Mouse (Mus musculus): ENCODE data around the gene Siah1a. TPM values are rescaled to one million over a fixed set of nuclear protein-coding genes. Genes with fewer than 3 reads are reported as not detected.
A peak's percentile ranks its signal among the peaks of the same experiment; 100 is the strongest.

Gene Siah1a
- total RNA-seq (2014; rRNA removed) (69.7 and 70.9 TPM in 2 replicates), polyA plus RNA-seq (2015; fragmentation: Nextera tagmentation; extraction: Ambion mirVana) (64.0 and 66.1 TPM in 2 replicates)

- no peaks in the 10 kb centered on the region for H3K27me3 ChIP-seq (ENCODE audit: insufficient read depth, low read length)
- H3K27ac ChIP-seq: peak within 1 kb of the TSS; percentile 97
- no peak for TF ChIP-seq CTCF (IDR thresholded peaks at IDR 0.05; ENCODE audit: low read depth)
- ATAC-seq: peak; percentile 88
- peak within 1 kb of the TSS; percentile 99 for H3K9ac ChIP-seq (replicated peaks; ENCODE audit: low read length)
- peak within 1 kb of the TSS; percentile 80 for H3K4me2 ChIP-seq (ENCODE audit: low read depth, low read length)
- H3K36me3 ChIP-seq (ENCODE audit: insufficient read depth, low read length): no peaks in the 10 kb centered on the region
- peak; percentile 68 for DNase-seq (ENCODE audit: low spot score)
- peak within 1 kb of the TSS; percentile 93 for H3K4me3 ChIP-seq (ENCODE audit: low read length)
- H3K9me3 ChIP-seq (ENCODE audit: low read length): no peaks in the 10 kb centered on the region
- WGBS: under 1% methylated on average over 64 of the region's 88 CpGs
- 0 out of 2 replicates have a peak, but pooled peaks cover 12% of the 10 kb centered on the region for H3K4me1 ChIP-seq (ENCODE audit: insufficient read depth, low read length)
Observed at GRCm38 (mm10) chr8:86745221-86745934, at the start of gene Siah1a, which contains the start of gene Gm10638. TSS of gene Siah1a (minus strand) at chr8:86745934. TSS of gene Gm10638 (plus strand) at chr8:86745699.

GRCm38 (mm10) chr8:86794716-86795115, 49.0 kb upstream of the Siah1a start:
- Histone ChIP-seq H3K27me3 (ENCODE audit: insufficient read depth, low read length) (no peaks in the 10 kb centered on the region), H3K4me3 (ENCODE audit: low read length) (no peak overlapping the region), H3K27ac (no peak overlapping the region), H3K4me1 (ENCODE audit: insufficient read depth, low read length) (0 out of 2 replicates have a peak, but pooled peaks cover 3% of the 10 kb centered on the region), H3K36me3 (ENCODE audit: insufficient read depth, low read length) (no peaks in the 10 kb centered on the region), H3K4me2 (ENCODE audit: low read depth, low read length) (no peak overlapping the region), H3K9me3 (ENCODE audit: low read length) (no peaks in the 10 kb centered on the region), H3K9ac (replicated peaks; ENCODE audit: low read length) (no peak overlapping the region)
- DNase-seq (ENCODE audit: low spot score): no peak
- TF ChIP-seq CTCF (IDR thresholded peaks at IDR 0.05; ENCODE audit: low read depth): no peak
- WGBS: 36% methylated on average over 6 of the region's 6 CpGs
- ATAC-seq: no peak

DNA sequence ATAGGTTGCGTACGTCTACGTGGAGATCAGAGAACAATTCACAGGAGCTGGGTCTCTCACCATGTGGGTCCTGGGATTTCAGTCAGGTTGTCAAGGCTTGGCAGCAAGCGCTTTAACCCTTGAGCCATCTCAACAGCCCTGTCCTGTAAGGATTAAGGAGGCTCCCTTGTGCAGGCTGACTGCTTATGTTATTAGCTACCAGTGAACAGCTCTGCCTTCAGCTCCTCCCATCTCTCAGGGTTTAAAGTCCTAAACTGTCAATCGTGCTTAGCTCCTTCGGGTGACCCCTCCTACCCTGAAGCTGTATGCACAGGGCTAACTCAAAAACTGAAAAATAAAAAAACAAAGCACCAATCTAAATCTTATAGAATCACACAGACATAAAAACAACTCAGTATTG, 45.8 kb upstream of the Siah1a start:
- no peaks in the 10 kb centered on the region for H3K27me3 ChIP-seq (ENCODE audit: insufficient read depth, low read length)
- 82% methylated on average over 6 of the region's 6 CpGs for WGBS
- DNase-seq (ENCODE audit: low spot score) (no peak), ATAC-seq (no peak)
- 0 out of 2 replicates have a peak, but pooled peaks cover 3% of the 10 kb centered on the region for H3K4me1 ChIP-seq (ENCODE audit: insufficient read depth, low read length)
- no peak overlapping the region for H3K27ac ChIP-seq
- no peak overlapping the region for H3K9ac ChIP-seq (replicated peaks; ENCODE audit: low read length)
- TF ChIP-seq CTCF (IDR thresholded peaks at IDR 0.05; ENCODE audit: low read depth): no peak
- H3K4me2 ChIP-seq (ENCODE audit: low read depth, low read length): no peak overlapping the region
- H3K36me3 ChIP-seq (ENCODE audit: insufficient read depth, low read length): no peaks in the 10 kb centered on the region
- no peak overlapping the region for H3K4me3 ChIP-seq (ENCODE audit: low read length)
- H3K9me3 ChIP-seq (ENCODE audit: low read length): no peaks in the 10 kb centered on the region

DNA sequence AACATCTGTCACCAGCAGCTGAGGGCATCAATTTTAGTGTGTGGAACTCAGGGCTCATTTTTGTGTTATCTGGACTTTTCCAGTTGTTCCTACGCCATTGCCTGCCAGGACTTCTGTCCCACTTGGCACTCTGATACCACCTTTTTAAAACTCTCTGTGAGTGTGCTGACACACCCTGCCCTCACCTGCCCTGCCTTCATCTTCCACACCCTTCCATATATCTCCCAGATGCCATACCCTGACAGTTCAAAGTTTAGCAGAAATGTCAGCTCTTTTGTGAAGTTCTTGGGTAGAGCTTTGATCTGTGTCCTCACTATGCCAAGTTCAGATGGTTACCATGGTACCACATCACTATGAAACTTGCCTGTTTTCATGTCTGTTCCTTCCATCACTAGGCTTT, 43.8 kb upstream of the Siah1a start:
- no peak for DNase-seq (ENCODE audit: low spot score)
- Histone ChIP-seq H3K9ac (replicated peaks; ENCODE audit: low read length) (no peak overlapping the region), H3K9me3 (ENCODE audit: low read length) (no peaks in the 10 kb centered on the region), H3K27me3 (ENCODE audit: insufficient read depth, low read length) (no peaks in the 10 kb centered on the region), H3K4me1 (ENCODE audit: insufficient read depth, low read length) (0 out of 2 replicates have a peak, but pooled peaks cover 3% of the 10 kb centered on the region), H3K4me2 (ENCODE audit: low read depth, low read length) (no peak overlapping the region), H3K4me3 (ENCODE audit: low read length) (no peak overlapping the region), H3K36me3 (ENCODE audit: insufficient read depth, low read length) (no peaks in the 10 kb centered on the region), H3K27ac (no peak overlapping the region)
- no peak for ATAC-seq
- 65% methylated on average over 1 of the region's 1 CpGs for WGBS
- TF ChIP-seq CTCF (IDR thresholded peaks at IDR 0.05; ENCODE audit: low read depth): no peak

GRCm38 (mm10) chr8:86787891-86788420, 42.2 kb upstream of the Siah1a start:
- Histone ChIP-seq H3K27ac (no peak overlapping the region), H3K27me3 (ENCODE audit: insufficient read depth, low read length) (no peaks in the 10 kb centered on the region), H3K9ac (replicated peaks; ENCODE audit: low read length) (no peak overlapping the region), H3K4me1 (ENCODE audit: insufficient read depth, low read length) (0 out of 2 replicates have a peak, but pooled peaks cover 3% of the 10 kb centered on the region), H3K36me3 (ENCODE audit: insufficient read depth, low read length) (no peaks in the 10 kb centered on the region), H3K9me3 (ENCODE audit: low read length) (no peaks in the 10 kb centered on the region), H3K4me2 (ENCODE audit: low read depth, low read length) (no peak overlapping the region), H3K4me3 (ENCODE audit: low read length) (no peak overlapping the region)
- DNase-seq (ENCODE audit: low spot score): peak; percentile 7
- no peak for ATAC-seq
- no peak for TF ChIP-seq CTCF (IDR thresholded peaks at IDR 0.05; ENCODE audit: low read depth)
- 67% methylated on average over 12 of the region's 12 CpGs for WGBS

DNA sequence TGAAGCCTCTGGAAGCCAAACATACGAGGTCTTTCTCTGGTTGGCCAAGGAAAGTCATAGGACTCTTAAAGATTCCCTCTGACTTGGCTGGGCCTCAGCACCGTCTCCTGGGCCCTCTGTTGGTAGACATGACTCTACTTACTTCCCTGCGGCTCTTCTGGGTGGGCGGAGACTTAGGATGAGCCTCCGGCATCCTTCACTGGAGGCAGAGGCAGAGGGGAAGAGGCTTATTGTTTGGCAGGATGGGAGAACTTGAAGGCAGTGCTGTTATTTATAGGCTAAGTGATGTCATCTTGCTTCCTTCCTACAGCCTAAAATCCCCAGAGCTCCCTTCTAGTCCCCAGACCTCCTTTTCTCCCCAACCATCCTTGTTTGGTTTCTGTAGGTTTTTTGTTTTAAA, 40.8 kb upstream of the Siah1a start:
- DNase-seq (ENCODE audit: low spot score): no peak
- H3K9ac ChIP-seq (replicated peaks; ENCODE audit: low read length): no peak overlapping the region
- no peaks in the 10 kb centered on the region for H3K9me3 ChIP-seq (ENCODE audit: low read length)
- no peaks in the 10 kb centered on the region for H3K36me3 ChIP-seq (ENCODE audit: insufficient read depth, low read length)
- no peak overlapping the region for H3K27ac ChIP-seq
- no peak for TF ChIP-seq CTCF (IDR thresholded peaks at IDR 0.05; ENCODE audit: low read depth)
- 60% methylated on average over 5 of the region's 5 CpGs for WGBS
- no peak for ATAC-seq
- H3K4me1 ChIP-seq (ENCODE audit: insufficient read depth, low read length): 0 out of 2 replicates have a peak, but pooled peaks cover 3% of the 10 kb centered on the region
- no peak overlapping the region for H3K4me2 ChIP-seq (ENCODE audit: low read depth, low read length)
- no peaks in the 10 kb centered on the region for H3K27me3 ChIP-seq (ENCODE audit: insufficient read depth, low read length)
- H3K4me3 ChIP-seq (ENCODE audit: low read length): no peak overlapping the region

DNA sequence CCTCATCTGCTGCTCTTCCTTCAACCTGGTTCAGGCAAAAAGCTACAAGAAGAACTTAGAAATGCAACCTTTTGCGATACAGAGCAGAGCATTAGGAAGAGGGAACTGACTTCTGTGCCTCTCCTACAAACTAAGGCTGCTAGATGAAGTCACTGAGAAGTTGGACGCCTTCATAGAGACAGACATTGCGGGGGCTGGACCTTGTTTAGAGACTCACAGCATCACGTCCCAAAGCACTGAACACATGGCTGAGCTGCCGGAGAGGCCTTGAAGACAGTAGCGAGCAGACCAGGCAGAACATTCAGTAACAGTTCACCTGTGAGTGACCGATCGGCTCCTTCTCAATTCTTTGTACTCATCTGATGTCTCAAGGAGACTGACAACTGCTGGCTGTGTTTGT, 35.4 kb upstream of the Siah1a start:
- WGBS: 92% methylated on average over 8 of the region's 8 CpGs

More for the DNA sequence above, 35.4 kb upstream of the Siah1a start:
- no peak for ATAC-seq
- Histone ChIP-seq H3K4me3 (ENCODE audit: low read length) (no peak overlapping the region), H3K36me3 (ENCODE audit: insufficient read depth, low read length) (no peaks in the 10 kb centered on the region), H3K9me3 (ENCODE audit: low read length) (no peaks in the 10 kb centered on the region), H3K4me2 (ENCODE audit: low read depth, low read length) (no peak overlapping the region), H3K9ac (replicated peaks; ENCODE audit: low read length) (no peak overlapping the region), H3K4me1 (ENCODE audit: insufficient read depth, low read length) (no peaks in the 10 kb centered on the region), H3K27ac (no peak overlapping the region), H3K27me3 (ENCODE audit: insufficient read depth, low read length) (no peaks in the 10 kb centered on the region)
- no peak for TF ChIP-seq CTCF (IDR thresholded peaks at IDR 0.05; ENCODE audit: low read depth)
- no peak for DNase-seq (ENCODE audit: low spot score)

Data from hindbrain, postnatal 0 days (tissue).